Mouse (Mus musculus) midbrain, embryonic 16.5 days (tissue): ENCODE results near the gene Esyt1. TPM values are rescaled to one million over a fixed set of nuclear protein-coding genes. Genes with fewer than 3 reads are reported as not detected.

Source experiments
- ATAC-seq: fragments of 200-750 bp; cut with Nextera tagmentation; 2 replicates; pipeline ENCODE4 v1.8.0; 2017; ENCODE audit warnings: moderate TSS enrichment
- H3K27ac ChIP-seq: fragments of 300-500 bp; sonication (generic); 2 replicates; pipeline ENCODE4 v1.5.1; 2014; ENCODE audit warnings: mild to moderate bottlenecking, low read length, mixed read lengths
- H3K27me3 ChIP-seq: fragments of 300-500 bp; sonication (generic); 2 replicates; pipeline ENCODE4 v1.6.1; 2014; ENCODE audit warnings: low read depth, low read length, mixed read lengths; ENCODE audit not compliant: control insufficient read depth, insufficient read depth
- H3K36me3 ChIP-seq: fragments of 300-500 bp; sonication (generic); 2 replicates; pipeline ENCODE4 v1.6.1; 2014; ENCODE audit warnings: mild to moderate bottlenecking, low read length, moderate library complexity, mixed read lengths; ENCODE audit not compliant: control insufficient read depth, insufficient read depth
- H3K4me1 ChIP-seq: fragments of 300-500 bp; sonication (generic); 2 replicates; pipeline ENCODE4 v1.6.1; 2014; ENCODE audit warnings: mild to moderate bottlenecking, low read length, mixed read lengths; ENCODE audit not compliant: control insufficient read depth, insufficient read depth
- H3K4me2 ChIP-seq: fragments of 300-500 bp; sonication (generic); 2 replicates; pipeline ENCODE4 v1.6.1; 2014; ENCODE audit warnings: mild to moderate bottlenecking, low read length, mixed read lengths
- H3K4me3 ChIP-seq: fragments of 300-500 bp; sonication (generic); 2 replicates; pipeline ENCODE4 v1.5.1; 2014; ENCODE audit warnings: low read depth, mild to moderate bottlenecking, low read length, moderate library complexity, mixed read lengths
- H3K9ac ChIP-seq: fragments of 300-500 bp; sonication (generic); 2 replicates; pipeline ENCODE4 v1.6.1; 2014; ENCODE audit warnings: low read depth, low read length, mixed read lengths
- H3K9me3 ChIP-seq: fragments of 300-500 bp; sonication (generic); replicated peaks from 2 replicates; pipeline ENCODE4 v1.6.1; 2014; ENCODE audit warnings: mild to moderate bottlenecking, low read length, mixed read lengths; ENCODE audit not compliant: control insufficient read depth, poor library complexity, severe bottlenecking
- WGBS: fragments of 180-500 bp; shearing (Covaris S2); extraction: QIAGEN DNeasy Blood & Tissue Kit; methylation state at CpG from one replicate; pipeline ENCODE4 v1.1.7; 2014; 5-methylcytosine and 5-hydroxymethylcytosine counted together
- polyA plus RNA-seq: library from polyadenylated mRNA; unstranded; fragments of >200 nt; fragmentation: Nextera tagmentation; extraction: Ambion mirVana; gene quantifications from 2 replicates; pipeline ENCODE4 v1.2.1, GENCODE M21; 2015

The Esyt1 gene
- polyA plus RNA-seq, 1 experiment from 2014 or later = 8.9 TPM

GRCm38 (mm10) chr10:128524732-128525662 lies 674 bp downstream of the Esyt1 start:
- no peaks in the 10 kb centered on the region for H3K9me3 ChIP-seq
- peak; percentile 55 for ATAC-seq
- under 1% methylated on average over 56 of the region's 58 CpGs for WGBS
- H3K4me3 ChIP-seq = peak overlapping the region; percentile 58
- no peaks in the 10 kb centered on the region; the same call in 1 of the 2 replicates for H3K27me3 ChIP-seq
- H3K4me2 ChIP-seq = peak overlapping the region; percentile 98
- peak overlapping the region; percentile 62 for H3K9ac ChIP-seq
- H3K36me3 ChIP-seq = no peaks in the 10 kb centered on the region
- no peak overlapping the region for H3K27ac ChIP-seq
- H3K4me1 ChIP-seq = peaks cover 9% of the 10 kb centered on the region; the same call in 1 of the 2 replicates

GRCm38 (mm10) chr10:128524111-128524731 lies 1.4 kb downstream of the Esyt1 start:
- Histone ChIP-seq H3K36me3 (no peaks in the 10 kb centered on the region), H3K4me3 (peak overlapping the region; percentile 58), H3K9ac (peak overlapping the region; percentile 62), H3K9me3 (no peaks in the 10 kb centered on the region), H3K27ac (no peak overlapping the region), H3K4me1 (peaks cover 9% of the 10 kb centered on the region; the same call in 1 of the 2 replicates), H3K4me2 (peak overlapping the region; percentile 98), H3K27me3 (no peaks in the 10 kb centered on the region; the same call in 1 of the 2 replicates)
- peak; percentile 28; the same call in 1 of the 2 replicates for ATAC-seq
- 13% methylated on average over 11 of the region's 11 CpGs for WGBS

- peaks cover 9% of the 10 kb centered on the region; the same call in 1 of the 2 replicates for H3K4me1 ChIP-seq
- H3K9me3 ChIP-seq = no peaks in the 10 kb centered on the region
- H3K36me3 ChIP-seq = peaks cover 2% of the 10 kb centered on the region; the same call in 1 of the 2 replicates
- no peak overlapping the region for H3K4me2 ChIP-seq
- H3K27me3 ChIP-seq = peaks cover 2% of the 10 kb centered on the region
- H3K4me3 ChIP-seq = no peak overlapping the region
- no peak overlapping the region for H3K27ac ChIP-seq
- WGBS = 77% methylated on average over 6 of the region's 6 CpGs
- H3K9ac ChIP-seq = no peak overlapping the region
- ATAC-seq = no peak
These were observed 3.3 kb downstream of the Esyt1 start for GRCm38 (mm10) chr10:128522351-128522750.

GRCm38 (mm10) chr10:128520591-128520990 lies 5.1 kb downstream of the Esyt1 start:
- Histone ChIP-seq H3K27ac (no peak overlapping the region), H3K9ac (no peak overlapping the region), H3K4me3 (no peak overlapping the region), H3K36me3 (peaks cover 2% of the 10 kb centered on the region; the same call in 1 of the 2 replicates), H3K27me3 (peaks cover 8% of the 10 kb centered on the region), H3K9me3 (no peaks in the 10 kb centered on the region), H3K4me2 (no peak overlapping the region), H3K4me1 (peaks cover 5% of the 10 kb centered on the region; the same call in 1 of the 2 replicates)
- no peak for ATAC-seq
- 91% methylated on average over 16 of the region's 16 CpGs for WGBS

GRCm38 (mm10) chr10:128518833-128519232 lies 6.8 kb downstream of the Esyt1 start:
- H3K27ac ChIP-seq = no peak overlapping the region
- no peak overlapping the region for H3K9ac ChIP-seq
- no peak for ATAC-seq
- 73% methylated on average over 7 of the region's 7 CpGs for WGBS
- H3K4me3 ChIP-seq = no peak overlapping the region
- H3K9me3 ChIP-seq = no peaks in the 10 kb centered on the region
- H3K4me1 ChIP-seq = no peaks in the 10 kb centered on the region; the same call in 1 of the 2 replicates
- H3K27me3 ChIP-seq = peaks cover 8% of the 10 kb centered on the region; the same call in 1 of the 2 replicates
- no peak overlapping the region for H3K4me2 ChIP-seq
- peaks cover 5% of the 10 kb centered on the region; the same call in 1 of the 2 replicates for H3K36me3 ChIP-seq

GRCm38 (mm10) chr10:128516677-128517076 lies 9.0 kb downstream of the Esyt1 start:
- H3K4me2 ChIP-seq = no peak overlapping the region
- peaks cover 5% of the 10 kb centered on the region; the same call in 1 of the 2 replicates for H3K36me3 ChIP-seq
- H3K4me3 ChIP-seq = no peak overlapping the region
- H3K27ac ChIP-seq = no peak overlapping the region
- H3K9me3 ChIP-seq = no peaks in the 10 kb centered on the region
- H3K4me1 ChIP-seq = no peaks in the 10 kb centered on the region; the same call in 1 of the 2 replicates
- ATAC-seq = no peak
- H3K27me3 ChIP-seq = peaks cover 8% of the 10 kb centered on the region; the same call in 1 of the 2 replicates
- H3K9ac ChIP-seq = no peak overlapping the region
- 23% methylated on average over 6 of the region's 6 CpGs for WGBS

GRCm38 (mm10) chr10:128516029-128516428 lies 9.6 kb downstream of the Esyt1 start:
- Histone ChIP-seq H3K36me3 (peaks cover 5% of the 10 kb centered on the region; the same call in 1 of the 2 replicates), H3K27ac (no peak overlapping the region), H3K4me2 (0 out of 2 replicates have a peak overlapping the region, but pooled peaks have one; percentile 4), H3K9me3 (no peaks in the 10 kb centered on the region), H3K9ac (no peak overlapping the region), H3K4me3 (no peak overlapping the region), H3K4me1 (no peaks in the 10 kb centered on the region; the same call in 1 of the 2 replicates), H3K27me3 (peaks cover 8% of the 10 kb centered on the region; the same call in 1 of the 2 replicates)
- 20% methylated on average over 20 of the region's 20 CpGs for WGBS
- 0 out of 2 replicates have a peak, but pooled peaks have one; percentile 22 for ATAC-seq

- no peak overlapping the region for H3K4me3 ChIP-seq
- 85% methylated on average over 4 of the region's 4 CpGs for WGBS
- no peak overlapping the region for H3K4me2 ChIP-seq
- peaks cover 8% of the 10 kb centered on the region; the same call in 1 of the 2 replicates for H3K27me3 ChIP-seq
- no peak for ATAC-seq
- no peaks in the 10 kb centered on the region for H3K9me3 ChIP-seq
- H3K9ac ChIP-seq = no peak overlapping the region
- no peaks in the 10 kb centered on the region; the same call in 1 of the 2 replicates for H3K4me1 ChIP-seq
- H3K36me3 ChIP-seq = peaks cover 5% of the 10 kb centered on the region; the same call in 1 of the 2 replicates
- H3K27ac ChIP-seq = no peak overlapping the region
These were observed 10.6 kb downstream of the Esyt1 start for GRCm38 (mm10) chr10:128515044-128515443.
